Mouse (Mus musculus) NIH3T3 (cell line): ENCODE data around the gene Thap11.
A peak's percentile ranks its signal among the peaks of the same experiment; 100 is the strongest.

ENCODE experiments used
- DNase-seq: peaks from one replicate; pipeline ENCODE4 v3.0.0-alpha.2; 2012; ENCODE audit warnings: low read depth

Thap11 gene

GRCm38 (mm10) chr8:105852146-105852729 lies 2.7 kb upstream of the Thap11 start:
- DNase-seq: no peak

- no peak for DNase-seq
Observed at GRCm38 (mm10) chr8:105853178-105853577, 1.8 kb upstream of the Thap11 start, which contains the start of gene Cenpt. Gene Cenpt, minus strand, starts transcription at chr8:105853278.

GRCm38 (mm10) chr8:105854303-105854702 lies 629 bp upstream of the Thap11 start:
- DNase-seq: no peak

- peak; percentile 71 for DNase-seq
Observed at GRCm38 (mm10) chr8:105855248-105856167, 576 bp downstream of the Thap11 start.

GRCm38 (mm10) chr8:105856168-105856835 lies 1.4 kb downstream of the Thap11 start:
- DNase-seq: no peak

GRCm38 (mm10) chr8:105858495-105858894 lies 3.6 kb downstream of the Thap11 start:
- DNase-seq: no peak

GRCm38 (mm10) chr8:105859314-105859713 lies 4.4 kb downstream of the Thap11 start:
- no peak for DNase-seq

- DNase-seq: peak; percentile 98
Observed at GRCm38 (mm10) chr8:105860143-105860981, 5.4 kb downstream of the Thap11 start, which contains the start of gene Nutf2. Gene Nutf2, plus strand, starts transcription at chr8:105860580.

- DNase-seq: peak; percentile 84
Observed at GRCm38 (mm10) chr8:105861951-105862350, 7.0 kb downstream of the Thap11 start.

GRCm38 (mm10) chr8:105866364-105867029 lies 11.6 kb downstream of the Thap11 start:
- DNase-seq: peak; percentile 30

- peak; percentile 79 for DNase-seq
Observed at GRCm38 (mm10) chr8:105874301-105874700, 19.4 kb downstream of the Thap11 start.

GRCm38 (mm10) chr8:105880754-105881520 lies 26.0 kb downstream of the Thap11 start, which contains the start of gene Edc4:
Gene Edc4, plus strand, starts transcription at chr8:105880881.
- peak; percentile 92 for DNase-seq

GRCm38 (mm10) chr8:105889756-105890465 lies 35.0 kb downstream of the Thap11 start:
- DNase-seq: no peak

- no peak for DNase-seq
Observed at GRCm38 (mm10) chr8:105890870-105891269, 35.9 kb downstream of the Thap11 start.

GRCm38 (mm10) chr8:105892432-105892831 lies 37.5 kb downstream of the Thap11 start:
- DNase-seq: peak; percentile 61

GRCm38 (mm10) chr8:105893339-105893738 lies 38.4 kb downstream of the Thap11 start, which contains the start of gene Nrn1l:
Gene Nrn1l, plus strand, starts transcription at chr8:105893567.
- DNase-seq: peak; percentile 65

GRCm38 (mm10) chr8:105897801-105898480 lies 43.0 kb downstream of the Thap11 start:
- no peak for DNase-seq

- DNase-seq: peak; percentile 98
Observed at GRCm38 (mm10) chr8:105900180-105900940, 45.4 kb downstream of the Thap11 start, which contains the start of gene Pskh1. Gene Pskh1, plus strand, starts transcription at chr8:105900441.
